In the genomic region with DNA sequence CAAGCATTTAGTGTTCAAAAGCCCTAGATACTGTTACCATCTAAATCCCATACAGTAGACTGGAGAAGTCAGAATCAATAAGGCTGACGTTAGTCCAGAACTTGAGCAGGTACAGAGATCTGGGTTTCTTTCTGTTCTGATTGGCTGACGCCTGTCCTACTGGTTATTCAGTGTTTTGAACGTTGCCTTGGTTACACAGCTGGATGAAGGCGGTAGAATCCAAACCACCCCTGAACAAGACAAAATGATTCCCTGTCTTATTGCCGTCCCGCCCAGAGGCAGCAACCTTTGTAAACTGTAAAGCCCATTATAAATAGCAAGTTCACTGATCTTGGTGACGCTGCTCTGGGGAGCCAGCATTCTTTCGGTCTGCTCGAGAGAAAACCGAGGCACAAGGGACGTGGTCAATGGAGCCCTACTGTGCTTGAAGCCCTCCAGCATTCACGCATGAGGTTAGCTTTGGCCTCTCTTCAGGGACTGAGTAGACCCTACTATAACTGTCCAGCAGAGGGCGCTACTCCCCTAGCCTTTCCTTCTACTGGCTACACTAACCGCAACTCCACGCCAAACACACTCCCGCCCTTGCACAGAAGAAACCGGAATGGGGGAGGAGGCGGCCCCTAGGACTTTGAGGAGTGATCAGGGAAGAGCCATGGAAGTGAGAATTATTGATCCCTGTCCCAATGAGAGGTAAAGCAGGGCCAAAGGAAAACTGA, we compare ENCODE assay signal across 1 mouse cellular context.
TF ChIP-seq lines count a peak whose summit lies in the region.

No protein-coding gene starts in this region.

TF ChIP-seq in CH12.LX, 34 proteins besides CTCF, POLR2A, EP300 and RAD21:
- TF ChIP-seq ZMIZ1 (IDR thresholded peaks at IDR 0.05; ENCODE audit: low read depth, low read length): no peak
- TF ChIP-seq SMC3 (IDR thresholded peaks at IDR 0.05; ENCODE audit: low read depth, low read length): peak; percentile 92
- peak; percentile 52; the same call in 1 of the 2 replicates for TF ChIP-seq NELFE (IDR thresholded peaks at IDR 0.05; ENCODE audit: low read depth, low read length)
- 0 out of 2 replicates have a peak, but pooled peaks have one; percentile 32 for TF ChIP-seq MAFK (IDR thresholded peaks at IDR 0.05; ENCODE audit: insufficient replicate concordance, low read length)
- peak; percentile 31; the same call in 1 of the 2 replicates for TF ChIP-seq JUN (IDR thresholded peaks at IDR 0.05; ENCODE audit: insufficient read depth, low read depth, low read length)
- peak; percentile 86; the same call in 1 of the 2 replicates for TF ChIP-seq E2F4 (IDR thresholded peaks at IDR 0.05; ENCODE audit: insufficient replicate concordance, low read depth, low read length)
- peak; percentile 87 for TF ChIP-seq MAX (IDR thresholded peaks at IDR 0.05; ENCODE audit: low read length)
- peak; percentile 70 for TF ChIP-seq SIN3A (IDR thresholded peaks at IDR 0.05; ENCODE audit: low read length)
- peak; percentile 86 for TF ChIP-seq CHD2 (IDR thresholded peaks at IDR 0.05; ENCODE audit: low read length)
- 0 out of 2 replicates have a peak, but pooled peaks have one; percentile 44 for TF ChIP-seq HCFC1 (IDR thresholded peaks at IDR 0.05; ENCODE audit: low read depth, low read length)
- no peak for TF ChIP-seq TBP (conservative IDR thresholded peaks at IDR 0.05; ENCODE audit: low read depth, low read length)
- TF ChIP-seq NRF1 (IDR thresholded peaks at IDR 0.05; ENCODE audit: low read depth, low read length): peak; percentile 36
- 0 out of 2 replicates have a peak, but pooled peaks have one; percentile 22 for TF ChIP-seq ZNF384 (IDR thresholded peaks at IDR 0.05; ENCODE audit: low read depth, low read length)
- no peak for TF ChIP-seq UBTF (IDR thresholded peaks at IDR 0.05; ENCODE audit: low read depth, low read length)
- TF ChIP-seq MAZ (IDR thresholded peaks at IDR 0.05; ENCODE audit: low read depth, low read length): peak; percentile 91
- no peak for TF ChIP-seq GABPA (IDR thresholded peaks at IDR 0.05; ENCODE audit: insufficient replicate concordance, low read depth, low read length)
- TF ChIP-seq IRF4 (IDR thresholded peaks at IDR 0.05; ENCODE audit: low read depth, low read length): peak; percentile 85
- no peak for TF ChIP-seq BHLHE40 (IDR thresholded peaks at IDR 0.05; ENCODE audit: low read depth, low read length)
- TF ChIP-seq JUND (conservative IDR thresholded peaks at IDR 0.05; ENCODE audit: low read depth, low read length): peak; percentile 38; the same call in 1 of the 2 replicates
- no peak for TF ChIP-seq USF1 (IDR thresholded peaks at IDR 0.05; ENCODE audit: low read depth, low read length)
- no peak for TF ChIP-seq PAX5 (IDR thresholded peaks at IDR 0.05; ENCODE audit: low read length)
- TF ChIP-seq KAT2A (IDR thresholded peaks at IDR 0.05; ENCODE audit: insufficient replicate concordance, low read length): no peak
- TF ChIP-seq RCOR1 (conservative IDR thresholded peaks at IDR 0.05; ENCODE audit: low read depth, low read length): no peak; the same call in 1 of the 2 replicates
- TF ChIP-seq USF2 (conservative IDR thresholded peaks at IDR 0.05; ENCODE audit: low read depth, low read length): no peak
- TF ChIP-seq MXI1 (IDR thresholded peaks at IDR 0.05; ENCODE audit: low read depth, low read length): peak; percentile 77
- TF ChIP-seq ZKSCAN1 (IDR thresholded peaks at IDR 0.05; ENCODE audit: borderline replicate concordance, low read depth, low read length): no peak
- TF ChIP-seq TCF12 (IDR thresholded peaks at IDR 0.05; ENCODE audit: low read depth, low read length): peak; percentile 70
- TF ChIP-seq ZC3H11A (IDR thresholded peaks at IDR 0.05; ENCODE audit: low read depth, low read length): peak; percentile 54
- TF ChIP-seq POLR2AphosphoS2 (IDR thresholded peaks at IDR 0.05; ENCODE audit: low read depth, low read length): no peak
- TF ChIP-seq ETS1 (conservative IDR thresholded peaks at IDR 0.05; ENCODE audit: low read depth, low read length): no peak; the same call in 1 of the 2 replicates
- TF ChIP-seq MEF2A (IDR thresholded peaks at IDR 0.05; ENCODE audit: borderline replicate concordance, low read depth, low read length): peak; percentile 73
- peak; percentile 62 for TF ChIP-seq ELF1 (IDR thresholded peaks at IDR 0.05; ENCODE audit: low read depth, low read length)
- peak; percentile 89 for TF ChIP-seq MYC (IDR thresholded peaks at IDR 0.05; ENCODE audit: low read depth, low read length)
- TF ChIP-seq CHD1 (IDR thresholded peaks at IDR 0.05; ENCODE audit: low read depth, low read length): no peak
